Mouse (Mus musculus): Measurements from ENCODE around the gene Cdh23.

The Cdh23 gene

DNA sequence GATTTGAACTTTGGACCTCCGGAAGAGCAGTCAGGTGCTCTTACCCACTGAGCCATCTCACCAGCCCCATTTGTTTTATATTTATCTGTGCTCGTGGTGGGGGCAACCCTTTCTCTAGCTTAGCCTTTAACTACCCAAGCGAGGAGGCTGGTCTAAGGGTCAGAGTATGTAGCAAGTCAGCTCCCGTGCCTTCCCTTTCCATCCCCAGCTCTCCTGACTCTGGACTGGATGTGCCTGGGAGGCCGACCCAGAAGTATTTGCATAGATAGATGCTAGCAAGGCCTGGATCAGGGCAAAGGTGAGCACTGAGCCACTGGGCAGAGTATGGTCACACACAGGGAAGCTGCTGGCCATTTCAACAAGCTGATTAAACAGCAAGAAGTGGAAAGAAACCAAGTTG is 12.5 kb upstream of the Cdh23 start:
- in situ Hi-C loops (cut with MseI, MboI): no loop called here

DNA sequence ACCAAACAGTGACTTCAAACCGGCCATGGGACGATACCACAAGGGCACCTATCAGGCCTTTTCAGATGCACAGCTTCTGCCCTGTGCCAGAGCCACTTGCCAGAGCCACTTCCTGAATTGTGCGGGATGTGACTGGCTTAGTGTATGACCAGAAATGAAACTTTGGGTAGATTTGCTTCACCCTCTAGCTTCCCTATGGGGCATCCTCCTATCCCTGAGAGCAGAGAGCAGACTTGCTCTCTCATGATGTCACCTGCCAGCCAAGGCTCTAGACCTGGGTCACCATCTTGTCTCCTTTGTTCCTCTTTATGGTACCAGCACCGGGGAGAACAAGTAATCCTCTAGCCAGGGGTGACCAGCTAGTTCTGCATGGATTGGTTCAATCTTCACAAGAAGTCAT is 10.0 kb upstream of the Cdh23 start:
- in situ Hi-C loops (cut with MseI, MboI): no loop called here

DNA sequence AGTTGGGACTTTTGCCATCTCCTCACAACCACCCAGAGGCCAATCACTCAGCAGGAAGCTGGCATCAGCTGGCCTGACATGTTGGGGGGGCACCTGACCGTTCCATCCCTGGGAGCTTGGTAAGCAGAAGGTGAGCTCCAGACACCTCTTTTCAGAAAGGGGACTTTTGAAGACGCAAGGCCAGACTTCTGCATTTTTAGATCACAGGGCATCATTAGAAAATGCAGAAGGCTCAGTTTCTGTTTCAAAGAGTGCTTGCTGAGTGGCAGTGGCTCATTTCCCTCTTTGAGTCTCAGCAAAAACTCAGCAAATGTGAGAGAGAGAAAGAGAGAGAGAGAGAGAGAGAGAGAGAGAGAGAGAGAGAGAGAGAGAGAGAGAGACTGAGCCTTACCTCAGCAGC is 8.8 kb upstream of the Cdh23 start:
- in situ Hi-C loops (cut with MseI, MboI): no loop called here

DNA sequence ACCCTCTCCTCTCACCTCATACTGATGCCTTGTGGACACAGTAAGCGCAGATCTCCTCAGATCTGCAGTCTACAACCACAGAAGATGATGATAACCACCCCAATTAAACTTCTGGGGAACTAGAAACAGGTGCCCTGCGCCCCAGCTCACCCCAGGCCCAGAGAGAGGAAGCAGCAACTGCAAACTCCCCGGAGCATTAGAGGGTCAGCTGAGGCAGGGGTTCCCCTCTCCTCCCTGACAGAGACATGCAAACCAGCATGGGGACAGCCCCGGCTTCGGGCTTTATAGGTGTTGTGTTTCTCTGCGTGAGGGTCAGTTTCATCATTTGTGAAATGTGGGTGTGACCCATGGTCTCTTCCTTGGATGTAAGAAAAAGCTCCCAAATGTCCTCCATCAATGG is 1.5 kb upstream of the Cdh23 start:
- in situ Hi-C loops (cut with MseI, MboI): loop anchor here (10.0 kb wide), 3 partner anchors 163 to 393 kb away; no protein-coding TSS in a partner anchor

- in situ Hi-C loops (cut with MseI, MboI): loop anchor here (10.0 kb wide), 3 partner anchors 162 to 392 kb away; no protein-coding TSS in a partner anchor
Measured at GRCm38 (mm10) chr10:60696975-60697374, 685 bp upstream of the Cdh23 start.

- in situ Hi-C loops (cut with MseI, MboI): loop anchor here (10.0 kb wide), 3 partner anchors 157 to 387 kb away; no protein-coding TSS in a partner anchor
Measured at GRCm38 (mm10) chr10:60691671-60692390, 4.5 kb downstream of the Cdh23 start.

DNA sequence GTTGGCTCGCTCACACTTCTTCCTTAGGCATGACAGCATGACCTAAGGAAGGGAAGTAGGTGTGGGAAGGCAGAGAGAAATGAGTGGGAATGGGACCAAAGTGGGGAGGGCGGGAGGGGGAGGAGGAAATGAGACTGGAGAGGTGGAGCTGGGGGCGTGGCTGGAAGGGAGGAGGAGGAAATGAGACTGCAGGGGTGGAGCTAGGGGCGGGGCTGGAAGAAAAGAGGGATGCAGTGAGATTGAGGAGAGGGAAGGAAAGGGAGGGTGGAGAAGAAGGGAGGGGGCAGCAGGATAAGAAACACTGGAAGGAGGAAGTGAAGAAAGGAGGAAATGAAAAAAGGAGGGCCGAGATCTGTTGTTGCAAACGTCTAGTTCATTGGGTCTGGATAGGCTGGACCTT is 5.3 kb downstream of the Cdh23 start:
- in situ Hi-C loops (cut with MseI, MboI): loop anchor here (10.0 kb wide), 3 partner anchors 156 to 386 kb away; no protein-coding TSS in a partner anchor

DNA sequence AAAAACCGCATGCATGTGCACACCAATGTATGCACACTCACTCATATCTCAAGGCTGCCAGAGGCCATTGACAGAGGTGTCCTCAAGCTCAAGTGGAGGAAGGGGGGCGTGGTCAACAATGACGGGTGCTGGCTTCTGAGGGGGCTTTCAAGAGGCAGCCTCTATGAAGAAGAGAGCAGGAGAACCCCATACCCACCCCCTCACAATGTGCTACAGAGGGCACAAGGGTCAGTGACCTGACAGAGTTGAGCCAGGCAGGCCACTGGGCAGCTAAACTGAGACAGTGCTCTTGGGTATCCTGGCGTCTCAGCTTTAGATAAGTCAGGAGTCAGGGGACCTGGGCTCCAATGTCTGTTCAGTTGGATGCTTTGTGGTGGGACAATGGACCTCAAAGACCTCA is 6.9 kb downstream of the Cdh23 start:
- in situ Hi-C loops (cut with MseI, MboI): no loop called here

GRCm38 (mm10) chr10:60687011-60687776 is 9.1 kb downstream of the Cdh23 start:
- in situ Hi-C loops (cut with MseI, MboI): no loop called here

- in situ Hi-C loops (cut with MseI, MboI): no loop called here
Measured at GRCm38 (mm10) chr10:60686641-60686975, 9.7 kb downstream of the Cdh23 start.

DNA sequence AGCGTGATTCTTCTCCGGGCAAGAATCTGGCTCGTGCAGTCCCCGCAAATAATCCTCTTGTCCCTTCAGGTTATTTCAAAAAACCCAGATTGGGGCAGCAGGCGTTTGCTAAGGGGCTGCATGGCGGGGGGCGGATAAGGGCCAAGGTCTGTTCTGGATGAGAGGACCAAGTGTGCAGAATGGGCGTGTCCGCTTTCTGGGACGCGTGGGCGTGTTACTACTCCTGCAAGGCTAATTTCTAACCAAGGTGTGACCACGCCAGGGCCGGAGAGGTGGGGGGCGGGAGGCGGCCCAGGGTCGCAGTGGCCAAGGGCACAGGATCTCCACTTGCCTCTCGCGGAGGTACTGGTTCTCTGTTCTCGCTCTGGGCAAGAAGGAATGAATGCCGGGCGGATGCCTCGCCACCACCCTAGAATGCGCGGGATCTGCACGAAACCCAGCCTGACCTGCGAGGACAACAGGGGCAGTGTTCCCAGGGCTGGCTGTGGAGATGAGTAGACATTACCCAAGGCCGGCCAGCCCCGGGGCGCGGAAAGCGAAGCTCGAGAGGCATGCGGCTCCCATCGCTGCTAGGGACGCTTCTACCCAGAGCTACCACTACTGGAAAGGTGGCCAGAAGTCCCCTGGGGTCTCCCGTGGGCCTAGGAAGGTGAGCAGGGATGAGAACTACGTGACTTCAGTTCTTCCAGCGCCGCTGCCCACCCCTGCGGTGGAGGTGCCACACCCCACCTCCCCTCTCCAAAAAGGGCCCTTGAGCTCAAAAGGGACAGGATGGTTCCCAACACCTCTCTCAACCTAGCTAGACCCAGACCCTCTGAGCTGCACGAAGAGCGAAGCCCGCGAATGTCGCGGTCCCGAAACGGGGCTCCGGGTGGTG is 10.3 kb downstream of the Cdh23 start:
- in situ Hi-C loops (cut with MseI, MboI): no loop called here

- in situ Hi-C loops (cut with MseI, MboI): no loop called here
Measured at GRCm38 (mm10) chr10:60678926-60679325, 17.4 kb downstream of the Cdh23 start.

- in situ Hi-C loops (cut with MseI, MboI): no loop called here
Measured at GRCm38 (mm10) chr10:60677319-60677718, 19.0 kb downstream of the Cdh23 start.

- in situ Hi-C loops (cut with MseI, MboI): no loop called here
Measured at GRCm38 (mm10) chr10:60670166-60670565, 26.1 kb downstream of the Cdh23 start.

DNA sequence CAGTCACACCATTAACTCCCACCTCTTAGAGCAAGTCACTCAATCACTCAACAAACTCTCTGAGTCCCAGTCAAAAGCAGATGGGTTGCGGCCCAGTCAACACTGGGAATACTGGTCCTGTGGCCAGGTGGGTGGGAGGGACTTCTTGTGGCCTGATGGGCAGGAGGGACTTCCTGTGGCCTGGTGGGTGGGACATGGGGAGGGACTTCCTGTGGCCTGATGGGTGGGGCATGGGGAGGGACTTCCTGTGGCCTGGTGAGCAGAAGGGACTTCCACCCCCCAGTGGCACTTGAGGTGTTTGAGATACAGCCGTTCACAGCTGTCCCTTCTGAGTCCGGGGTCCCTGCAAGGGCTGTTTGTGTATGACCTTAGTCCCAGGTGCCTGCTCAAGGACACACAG is 27.7 kb downstream of the Cdh23 start:
- in situ Hi-C loops (cut with MseI, MboI): no loop called here

DNA sequence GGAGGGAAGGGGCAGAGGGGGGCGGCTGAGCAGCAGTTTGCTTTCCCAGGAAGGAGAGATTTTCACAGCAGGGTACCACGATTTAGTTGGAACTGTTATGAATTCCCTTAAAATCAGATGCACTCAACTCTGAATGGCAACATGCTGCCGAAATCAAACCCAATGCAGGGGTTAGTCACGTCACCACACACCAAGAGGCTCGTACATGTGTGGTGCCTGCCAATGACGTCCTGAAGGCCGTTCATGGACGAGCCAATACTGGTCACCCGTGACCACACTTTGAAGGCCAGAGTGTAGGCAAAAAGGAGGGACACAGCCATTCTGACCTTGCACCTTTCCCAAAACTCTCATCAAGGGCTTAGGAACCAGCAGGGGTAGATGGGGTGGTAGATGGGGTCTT is 35.3 kb downstream of the Cdh23 start:
- in situ Hi-C loops (cut with MseI, MboI): no loop called here

- in situ Hi-C loops (cut with MseI, MboI): no loop called here
Measured at GRCm38 (mm10) chr10:60659450-60660020, 36.8 kb downstream of the Cdh23 start.

GRCm38 (mm10) chr10:60658176-60658575 is 38.1 kb downstream of the Cdh23 start:
- in situ Hi-C loops (cut with MseI, MboI): no loop called here

- in situ Hi-C loops (cut with MseI, MboI): no loop called here
Measured at GRCm38 (mm10) chr10:60653675-60654074, 42.6 kb downstream of the Cdh23 start.

GRCm38 (mm10) chr10:60653106-60653505 is 43.2 kb downstream of the Cdh23 start:
- in situ Hi-C loops (cut with MseI, MboI): no loop called here

GRCm38 (mm10) chr10:60644079-60644641 is 52.1 kb downstream of the Cdh23 start:
- in situ Hi-C loops (cut with MseI, MboI): no loop called here
